Mouse (Mus musculus) mouse trophoblast stem cell (cell line): ENCODE data around the gene Nipal3.

Experiments
- in situ Hi-C, 2 experiments: fragments of 300-500 bp; cut with MseI, MboI; formaldehyde crosslinking; loops; 2 replicates in 1 of 2; 3 replicates in 1 of 2; pipeline ENCODE4 v1.15.1; 2025

Gene Nipal3

GRCm38 (mm10) chr4:135494521-135495396 is at the start of gene Nipal3, which contains the start of gene Stpg1:
Nipal3 (minus strand) TSS chr4:135495038.
Stpg1 (plus strand) TSS chr4:135494790.
- in situ Hi-C loops = loop anchor here in 1 of 2 experiments (10.0 kb wide), 1 partner anchor 50 kb away; no protein-coding TSS in a partner anchor

GRCm38 (mm10) chr4:135544284-135544683 is 49.4 kb upstream of the Nipal3 start:
- in situ Hi-C loops = no loop called here

GRCm38 (mm10) chr4:135540057-135540456 is 45.2 kb upstream of the Nipal3 start:
- in situ Hi-C loops = no loop called here

- in situ Hi-C loops = no loop called here
Measured at GRCm38 (mm10) chr4:135539056-135539455, 44.2 kb upstream of the Nipal3 start.

- in situ Hi-C loops = no loop called here
Measured at GRCm38 (mm10) chr4:135535021-135535420, 40.2 kb upstream of the Nipal3 start.

GRCm38 (mm10) chr4:135533001-135533400 is 38.2 kb upstream of the Nipal3 start:
- in situ Hi-C loops = no loop called here

- in situ Hi-C loops = no loop called here
Measured at GRCm38 (mm10) chr4:135531771-135532613, 37.2 kb upstream of the Nipal3 start.

GRCm38 (mm10) chr4:135531236-135531635 is 36.4 kb upstream of the Nipal3 start:
- in situ Hi-C loops = no loop called here

- in situ Hi-C loops = no loop called here
Measured at GRCm38 (mm10) chr4:135530270-135530669, 35.4 kb upstream of the Nipal3 start.

GRCm38 (mm10) chr4:135526039-135526710 is 31.3 kb upstream of the Nipal3 start:
- in situ Hi-C loops = no loop called here

- in situ Hi-C loops = no loop called here
Measured at GRCm38 (mm10) chr4:135525057-135525456, 30.2 kb upstream of the Nipal3 start.

GRCm38 (mm10) chr4:135523939-135524338 is 29.1 kb upstream of the Nipal3 start:
- in situ Hi-C loops = no loop called here

GRCm38 (mm10) chr4:135520421-135520820 is 25.6 kb upstream of the Nipal3 start:
- in situ Hi-C loops = no loop called here

- in situ Hi-C loops = loop anchor here (5.0 kb wide), 1 partner anchor 149 kb away; no protein-coding TSS in a partner anchor
Measured at GRCm38 (mm10) chr4:135518135-135518534, 23.3 kb upstream of the Nipal3 start.

GRCm38 (mm10) chr4:135516351-135517316 is 21.8 kb upstream of the Nipal3 start:
- in situ Hi-C loops = loop anchor here (5.0 kb wide), 1 partner anchor 151 kb away; no protein-coding TSS in a partner anchor

- in situ Hi-C loops = loop anchor here (5.0 kb wide), 1 partner anchor 152 kb away; no protein-coding TSS in a partner anchor
Measured at GRCm38 (mm10) chr4:135514925-135515324, 20.1 kb upstream of the Nipal3 start.

GRCm38 (mm10) chr4:135513865-135514264 is 19.0 kb upstream of the Nipal3 start:
- in situ Hi-C loops = no loop called here

- in situ Hi-C loops = no loop called here
Measured at GRCm38 (mm10) chr4:135509515-135509914, 14.7 kb upstream of the Nipal3 start.

GRCm38 (mm10) chr4:135508419-135509039 is 13.7 kb upstream of the Nipal3 start:
- in situ Hi-C loops = no loop called here
